Mouse (Mus musculus) midbrain, embryonic 12.5 days (tissue): ENCODE results near the gene Bphl. TPM values are rescaled to one million over a fixed set of nuclear protein-coding genes. Genes with fewer than 3 reads are reported as not detected.

Source experiments
- ATAC-seq: fragments of 200-750 bp; cut with Nextera tagmentation; 2 replicates; pipeline ENCODE4 v1.8.0; 2017; ENCODE audit warnings: low read depth, moderate TSS enrichment, moderate library complexity; ENCODE audit not compliant: low FRiP score
- H3K27ac ChIP-seq: fragments of 300-500 bp; sonication (generic); replicated peaks from 2 replicates; pipeline ENCODE4 v1.5.1; 2016; ENCODE audit warnings: mild to moderate bottlenecking
- H3K27me3 ChIP-seq: fragments of 300-500 bp; sonication (generic); 2 replicates; pipeline ENCODE4 v1.6.1; 2016; ENCODE audit warnings: mild to moderate bottlenecking
- H3K36me3 ChIP-seq: fragments of 300-500 bp; sonication (generic); 2 replicates; pipeline ENCODE4 v1.6.1; 2016
- H3K4me1 ChIP-seq: fragments of 300-500 bp; sonication (generic); 2 replicates; pipeline ENCODE4 v1.6.1; 2016
- H3K4me2 ChIP-seq: fragments of 300-500 bp; sonication (generic); replicated peaks from 2 replicates; pipeline ENCODE4 v1.6.1; 2016; ENCODE audit warnings: mild to moderate bottlenecking, moderate library complexity
- H3K4me3 ChIP-seq: fragments of 300-500 bp; sonication (generic); 2 replicates; pipeline ENCODE4 v1.5.1; 2016; ENCODE audit warnings: mild to moderate bottlenecking
- H3K9ac ChIP-seq: fragments of 300-500 bp; sonication (generic); replicated peaks from 2 replicates; pipeline ENCODE4 v1.6.1; 2016; ENCODE audit warnings: mild to moderate bottlenecking, moderate library complexity
- H3K9me3 ChIP-seq: fragments of 300-500 bp; sonication (generic); 2 replicates; pipeline ENCODE4 v1.6.1; 2016; ENCODE audit warnings: mild to moderate bottlenecking
- WGBS: fragments of 180-500 bp; shearing (Covaris S2); methylation state at CpG from one replicate; pipeline ENCODE4 v1.1.7; 2016; 5-methylcytosine and 5-hydroxymethylcytosine counted together
- polyA plus RNA-seq: library from polyadenylated mRNA; unstranded; fragments of >200 nt; fragmentation: Nextera tagmentation; extraction: Ambion mirVana; gene quantifications from 2 replicates; pipeline ENCODE4 v1.2.1, GENCODE M21; 2016

Gene Bphl
- polyA plus RNA-seq, 1 experiment from 2014 or later: 31.9 TPM

DNA sequence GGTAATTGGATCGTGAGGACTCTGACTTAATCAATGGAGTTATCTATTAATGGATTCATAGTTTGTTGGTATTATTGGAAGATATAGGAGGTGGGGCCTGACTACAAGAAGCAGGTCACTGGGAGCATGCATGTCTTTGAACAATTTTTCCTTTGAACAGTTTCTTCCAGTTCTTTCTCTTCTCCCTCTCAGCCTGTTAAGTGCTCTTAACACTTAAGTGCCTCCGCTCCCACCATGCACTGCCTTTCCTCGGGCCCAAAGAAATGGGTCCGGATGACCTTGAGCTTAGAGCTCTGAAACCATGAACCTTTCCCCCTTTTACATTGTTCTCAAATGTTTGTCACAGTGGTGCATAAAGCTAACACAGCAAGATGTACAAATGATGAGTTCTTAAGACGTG, 671 bp upstream of the Bphl start:
- 0 out of 2 replicates have a peak overlapping the region, but pooled peaks have one; percentile 82 for H3K9ac ChIP-seq
- peaks cover 19% of the 10 kb centered on the region for H3K4me1 ChIP-seq
- ATAC-seq: no peak
- 0 out of 2 replicates have a peak, but pooled peaks cover 3% of the 10 kb centered on the region for H3K9me3 ChIP-seq
- no peak overlapping the region for H3K4me2 ChIP-seq
- no peaks in the 10 kb centered on the region for H3K27me3 ChIP-seq
- H3K4me3 ChIP-seq: no peak overlapping the region
- WGBS: 81% methylated on average over 5 of the region's 5 CpGs
- H3K36me3 ChIP-seq: 0 out of 2 replicates have a peak, but pooled peaks cover 7% of the 10 kb centered on the region
- peak overlapping the region; percentile 83; the same call in 1 of the 2 replicates for H3K27ac ChIP-seq

DNA sequence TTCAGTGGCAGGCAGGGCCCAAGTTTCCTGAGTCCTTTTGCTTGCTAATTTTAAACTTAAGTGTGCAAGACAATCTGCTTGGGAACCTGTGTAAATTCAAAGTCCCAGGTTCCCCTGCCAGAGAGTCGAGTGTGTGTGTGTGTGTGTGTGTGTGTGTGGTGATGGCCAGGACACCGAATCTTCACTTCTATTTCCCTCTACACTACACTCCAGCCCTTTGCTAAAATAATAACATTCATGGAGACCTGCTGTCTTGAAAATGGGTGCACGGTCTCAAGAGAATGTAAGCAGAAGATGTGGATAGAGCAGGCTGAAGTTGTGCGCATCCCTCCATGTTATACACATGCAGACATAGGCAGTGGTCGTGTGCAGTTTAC, 647 bp downstream of the Bphl start:
- WGBS: 39% methylated on average over 5 of the region's 5 CpGs
- Histone ChIP-seq H3K4me1 (peaks cover 19% of the 10 kb centered on the region), H3K9ac (peak overlapping the region; percentile 82), H3K4me3 (peak overlapping the region; percentile 78), H3K9me3 (0 out of 2 replicates have a peak, but pooled peaks cover 3% of the 10 kb centered on the region), H3K27me3 (no peaks in the 10 kb centered on the region), H3K27ac (peak overlapping the region; percentile 83), H3K4me2 (peak overlapping the region; percentile 84), H3K36me3 (0 out of 2 replicates have a peak, but pooled peaks cover 2% of the 10 kb centered on the region)
- ATAC-seq: 0 out of 2 replicates have a peak, but pooled peaks have one; percentile 13

DNA sequence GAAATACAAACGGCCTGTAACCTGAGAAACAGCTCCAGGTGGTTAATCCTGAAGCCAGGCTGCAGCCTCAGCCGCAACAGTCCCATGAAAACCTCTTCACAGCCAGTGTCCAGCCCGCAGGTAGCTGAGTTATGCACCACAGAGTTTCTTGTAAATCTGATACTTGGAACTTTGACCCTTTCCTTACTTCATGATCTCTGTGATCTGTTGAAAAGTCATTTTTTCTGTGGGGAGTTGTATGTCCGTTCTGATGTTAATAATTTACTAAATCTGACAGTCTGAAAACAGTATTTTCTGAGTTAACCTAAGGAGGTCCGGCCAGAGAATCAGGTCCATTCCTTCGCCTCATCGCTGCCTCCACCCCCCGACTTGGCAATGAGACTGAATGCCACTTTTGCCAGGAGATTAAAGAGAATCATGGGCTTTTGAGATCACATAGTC, 1.5 kb downstream of the Bphl start:
- Histone ChIP-seq H3K27me3 (no peaks in the 10 kb centered on the region), H3K4me1 (peaks cover 19% of the 10 kb centered on the region), H3K9ac (no peak overlapping the region), H3K27ac (no peak overlapping the region), H3K4me2 (peak overlapping the region; percentile 84), H3K4me3 (no peak overlapping the region), H3K9me3 (0 out of 2 replicates have a peak, but pooled peaks cover 3% of the 10 kb centered on the region), H3K36me3 (no peaks in the 10 kb centered on the region)
- 33% methylated on average over 8 of the region's 8 CpGs for WGBS
- no peak for ATAC-seq

DNA sequence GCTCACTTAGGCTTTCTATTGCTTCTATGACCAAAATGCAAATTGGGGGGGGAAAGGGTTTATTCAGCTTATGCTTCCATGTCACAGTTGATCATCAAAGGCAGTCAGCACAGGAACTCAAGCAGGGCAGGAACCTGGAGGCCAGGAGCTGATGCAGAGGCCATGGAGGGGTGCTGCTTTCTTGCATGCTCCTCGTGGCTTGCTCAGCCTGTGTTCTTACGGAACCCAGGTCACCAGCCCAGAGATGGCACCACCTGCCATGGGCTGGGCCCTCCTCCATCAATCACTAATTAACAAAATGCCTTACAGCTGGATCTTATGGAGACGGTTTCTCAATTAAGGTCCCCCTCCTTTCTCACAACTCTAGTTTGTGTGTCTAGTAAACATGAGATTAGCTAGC, 2.7 kb downstream of the Bphl start:
- no peak for ATAC-seq
- H3K4me1 ChIP-seq: peaks cover 19% of the 10 kb centered on the region
- no peaks in the 10 kb centered on the region for H3K36me3 ChIP-seq
- 0 out of 2 replicates have a peak, but pooled peaks cover 3% of the 10 kb centered on the region for H3K9me3 ChIP-seq
- no peaks in the 10 kb centered on the region for H3K27me3 ChIP-seq
- no peak overlapping the region for H3K9ac ChIP-seq
- 92% methylated on average over 3 of the region's 3 CpGs for WGBS
- H3K4me2 ChIP-seq: no peak overlapping the region
- no peak overlapping the region for H3K27ac ChIP-seq
- no peak overlapping the region for H3K4me3 ChIP-seq

DNA sequence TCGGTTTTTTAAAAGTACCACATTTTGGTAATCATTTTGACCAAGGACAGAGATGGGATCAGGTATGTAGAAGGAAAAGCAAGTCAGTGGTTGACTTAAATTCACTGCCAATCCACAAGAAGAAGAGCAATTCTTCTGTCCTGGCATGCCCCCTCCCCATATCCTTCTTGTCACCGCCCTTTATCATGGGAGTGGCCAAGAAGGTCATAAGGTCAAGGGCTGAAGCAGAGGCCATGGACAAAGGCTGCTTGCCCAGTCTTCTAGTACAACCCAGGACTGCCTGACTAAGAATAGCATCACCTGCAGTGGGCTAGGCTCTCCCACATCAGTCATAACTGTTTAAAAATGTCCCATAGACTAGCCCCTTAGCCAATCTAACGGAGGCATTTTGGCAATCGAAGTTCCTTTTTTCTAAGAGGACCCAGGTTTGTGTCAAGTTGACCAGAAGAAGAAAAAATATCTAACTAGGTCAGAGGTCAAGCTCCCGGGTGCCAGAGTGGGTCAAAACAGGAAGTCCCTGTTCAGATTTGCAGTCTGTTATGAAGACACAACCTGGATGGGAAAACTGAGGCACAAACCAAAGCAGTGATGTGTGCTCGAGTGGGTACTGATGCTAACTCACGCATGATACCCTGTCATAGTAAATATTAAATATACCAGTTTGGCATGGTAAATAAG, 6.5 kb downstream of the Bphl start:
- ATAC-seq: no peak
- WGBS: 78% methylated on average over 7 of the region's 7 CpGs
- H3K27ac ChIP-seq: no peak overlapping the region
- peaks cover 5% of the 10 kb centered on the region; the same call in 1 of the 2 replicates for H3K36me3 ChIP-seq
- H3K9me3 ChIP-seq: 0 out of 2 replicates have a peak, but pooled peaks cover 3% of the 10 kb centered on the region
- H3K4me1 ChIP-seq: peaks cover under 1% of the 10 kb centered on the region
- H3K4me3 ChIP-seq: no peak overlapping the region
- H3K9ac ChIP-seq: no peak overlapping the region
- H3K4me2 ChIP-seq: no peak overlapping the region
- no peaks in the 10 kb centered on the region for H3K27me3 ChIP-seq

DNA sequence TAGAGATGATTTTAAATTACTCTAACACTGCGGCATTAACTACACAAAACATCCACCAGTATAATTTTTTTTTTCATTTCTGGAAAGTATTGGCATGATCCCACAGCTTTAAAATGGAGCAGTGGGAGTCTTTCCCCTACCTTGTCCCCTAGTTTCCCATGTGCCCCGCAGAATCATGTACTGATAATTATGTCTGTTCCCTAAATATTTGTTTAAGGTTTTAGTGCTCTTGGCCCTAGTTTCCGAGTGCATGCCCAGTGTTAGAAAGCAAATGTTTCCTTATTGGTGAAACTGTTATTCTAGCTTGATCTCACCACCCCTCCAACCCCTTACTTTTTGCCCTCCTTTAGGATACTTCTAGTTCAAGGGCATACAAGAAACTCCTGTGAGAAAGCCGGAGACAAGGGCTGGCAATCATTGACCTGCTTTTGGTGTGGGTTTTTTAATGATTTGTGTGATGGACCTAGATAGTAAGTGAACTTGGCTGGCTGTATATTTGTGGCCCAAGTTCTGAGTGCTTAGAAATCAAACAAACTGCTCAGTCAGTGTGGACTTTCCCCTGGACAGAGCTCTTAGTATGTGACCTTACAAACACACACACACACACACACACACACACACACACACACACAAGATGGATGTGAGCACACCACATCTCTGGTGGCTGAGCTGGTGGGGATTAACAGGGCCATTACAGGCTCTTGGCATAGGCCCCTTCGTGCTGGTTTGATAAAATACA, 8.3 kb downstream of the Bphl start:
- Histone ChIP-seq H3K27ac (no peak overlapping the region), H3K9me3 (no peaks in the 10 kb centered on the region), H3K27me3 (no peaks in the 10 kb centered on the region), H3K4me3 (no peak overlapping the region), H3K9ac (no peak overlapping the region), H3K36me3 (peaks cover 12% of the 10 kb centered on the region), H3K4me2 (no peak overlapping the region), H3K4me1 (no peaks in the 10 kb centered on the region)
- WGBS: 63% methylated on average over 5 of the region's 5 CpGs
- peak; percentile 38; the same call in 1 of the 2 replicates for ATAC-seq

DNA sequence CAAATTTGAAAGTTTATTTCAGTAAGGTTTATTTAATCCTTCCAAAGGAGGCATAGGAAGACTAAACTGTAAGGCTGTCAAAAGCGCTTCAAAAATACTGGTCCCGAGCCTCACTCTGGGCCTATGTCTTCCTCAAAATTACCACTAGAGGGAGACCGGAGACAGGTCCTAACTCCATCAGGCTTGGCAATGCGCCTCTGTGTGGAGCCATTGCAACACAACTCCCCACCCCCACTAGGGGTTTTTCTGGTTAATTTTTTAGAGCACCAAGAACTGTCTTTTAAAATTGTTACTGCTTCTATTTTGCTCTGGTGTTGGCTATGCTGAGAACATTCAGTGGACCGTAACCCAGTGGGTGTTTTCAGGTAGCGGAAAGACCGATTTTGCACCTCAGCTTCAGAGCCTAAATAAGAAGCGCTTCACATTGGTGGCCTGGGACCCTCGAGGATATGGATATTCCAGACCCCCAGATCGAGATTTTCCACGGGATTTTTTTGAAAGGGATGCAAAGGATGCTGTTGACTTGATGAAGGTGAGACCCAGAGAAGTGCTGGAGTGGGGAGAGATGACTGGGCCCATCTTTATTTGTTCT, 9.1 kb downstream of the Bphl start:
- H3K4me3 ChIP-seq: no peak overlapping the region
- no peaks in the 10 kb centered on the region for H3K27me3 ChIP-seq
- H3K9ac ChIP-seq: no peak overlapping the region
- H3K36me3 ChIP-seq: peaks cover 14% of the 10 kb centered on the region
- H3K4me2 ChIP-seq: no peak overlapping the region
- H3K27ac ChIP-seq: no peak overlapping the region
- no peaks in the 10 kb centered on the region for H3K4me1 ChIP-seq
- ATAC-seq: peak; percentile 91
- WGBS: 43% methylated on average over 11 of the region's 11 CpGs
- H3K9me3 ChIP-seq: no peaks in the 10 kb centered on the region

DNA sequence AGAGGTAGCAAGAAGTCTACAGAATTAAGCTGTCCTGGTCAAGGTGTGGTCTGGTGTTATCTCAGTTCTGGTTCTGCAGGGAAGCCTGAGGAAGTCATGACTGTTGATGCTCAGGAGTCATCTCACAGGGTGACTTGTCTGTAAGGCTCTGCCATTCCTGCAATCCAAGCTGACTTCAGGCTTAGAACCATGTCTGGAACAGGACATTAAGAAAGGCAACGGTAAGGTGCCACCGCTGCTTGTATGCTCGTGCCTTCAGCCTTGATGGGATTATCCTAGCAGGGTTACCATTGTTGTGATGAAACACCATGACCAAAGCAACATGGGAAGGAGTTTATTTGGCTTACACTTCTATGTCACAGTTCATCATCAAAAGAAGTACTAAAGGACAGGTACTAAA, 10.1 kb downstream of the Bphl start:
- no peak for ATAC-seq
- peaks cover 18% of the 10 kb centered on the region for H3K36me3 ChIP-seq
- H3K27ac ChIP-seq: no peak overlapping the region
- H3K9me3 ChIP-seq: no peaks in the 10 kb centered on the region
- H3K4me2 ChIP-seq: no peak overlapping the region
- no peaks in the 10 kb centered on the region for H3K27me3 ChIP-seq
- H3K4me3 ChIP-seq: no peak overlapping the region
- WGBS: 66% methylated on average over 3 of the region's 3 CpGs
- no peaks in the 10 kb centered on the region for H3K4me1 ChIP-seq
- no peak overlapping the region for H3K9ac ChIP-seq

DNA sequence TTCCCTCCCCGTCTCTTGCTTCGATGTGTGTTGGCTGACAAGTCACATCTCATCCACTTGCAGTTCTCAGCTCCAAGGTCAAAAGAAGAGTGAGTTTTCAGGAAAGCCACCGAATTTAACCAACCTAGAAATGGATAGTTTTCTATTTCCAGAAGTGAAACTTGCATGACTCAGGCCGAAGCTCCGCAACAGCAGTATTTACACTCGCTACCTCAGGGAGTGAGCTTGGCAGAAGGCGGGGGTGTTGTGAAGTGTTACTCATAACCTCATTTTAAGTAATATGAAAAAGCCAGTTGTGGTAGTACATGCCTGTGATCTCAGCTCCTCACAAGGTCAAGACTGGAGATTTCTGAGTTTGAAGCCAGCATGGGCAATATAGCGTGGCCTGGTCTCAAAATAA, 13.1 kb downstream of the Bphl start:
- no peak for ATAC-seq
- peaks cover 25% of the 10 kb centered on the region for H3K36me3 ChIP-seq
- H3K9ac ChIP-seq: no peak overlapping the region
- H3K9me3 ChIP-seq: no peaks in the 10 kb centered on the region
- 96% methylated on average over 8 of the region's 8 CpGs for WGBS
- H3K4me2 ChIP-seq: no peak overlapping the region
- H3K27me3 ChIP-seq: no peaks in the 10 kb centered on the region
- no peak overlapping the region for H3K27ac ChIP-seq
- H3K4me1 ChIP-seq: no peaks in the 10 kb centered on the region
- H3K4me3 ChIP-seq: no peak overlapping the region

DNA sequence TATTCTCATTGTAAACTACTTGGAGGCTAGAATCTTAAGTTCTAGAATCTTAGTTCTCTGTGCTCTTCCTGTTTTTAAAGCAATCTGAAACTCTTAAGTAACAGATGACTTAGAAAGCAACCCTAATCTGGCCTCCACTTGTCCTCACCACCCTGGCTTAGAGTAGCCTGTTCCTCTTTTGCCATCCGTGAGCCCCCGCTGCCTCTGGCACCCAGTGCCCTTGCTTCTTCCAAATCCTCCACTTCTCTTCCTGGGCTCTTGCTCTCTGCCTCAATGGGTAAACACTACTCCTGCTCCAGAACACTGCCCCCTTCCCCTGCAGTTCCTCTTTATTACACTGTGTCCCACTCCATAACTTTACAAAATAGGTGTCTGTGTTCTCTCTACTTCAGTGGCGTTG, 14.3 kb downstream of the Bphl start:
- no peak for ATAC-seq
- Histone ChIP-seq H3K27ac (no peak overlapping the region), H3K4me3 (no peak overlapping the region), H3K27me3 (no peaks in the 10 kb centered on the region), H3K9me3 (no peaks in the 10 kb centered on the region), H3K4me1 (no peaks in the 10 kb centered on the region), H3K4me2 (no peak overlapping the region), H3K36me3 (peaks cover 33% of the 10 kb centered on the region), H3K9ac (no peak overlapping the region)
- WGBS: 92% methylated on average over 3 of the region's 3 CpGs

DNA sequence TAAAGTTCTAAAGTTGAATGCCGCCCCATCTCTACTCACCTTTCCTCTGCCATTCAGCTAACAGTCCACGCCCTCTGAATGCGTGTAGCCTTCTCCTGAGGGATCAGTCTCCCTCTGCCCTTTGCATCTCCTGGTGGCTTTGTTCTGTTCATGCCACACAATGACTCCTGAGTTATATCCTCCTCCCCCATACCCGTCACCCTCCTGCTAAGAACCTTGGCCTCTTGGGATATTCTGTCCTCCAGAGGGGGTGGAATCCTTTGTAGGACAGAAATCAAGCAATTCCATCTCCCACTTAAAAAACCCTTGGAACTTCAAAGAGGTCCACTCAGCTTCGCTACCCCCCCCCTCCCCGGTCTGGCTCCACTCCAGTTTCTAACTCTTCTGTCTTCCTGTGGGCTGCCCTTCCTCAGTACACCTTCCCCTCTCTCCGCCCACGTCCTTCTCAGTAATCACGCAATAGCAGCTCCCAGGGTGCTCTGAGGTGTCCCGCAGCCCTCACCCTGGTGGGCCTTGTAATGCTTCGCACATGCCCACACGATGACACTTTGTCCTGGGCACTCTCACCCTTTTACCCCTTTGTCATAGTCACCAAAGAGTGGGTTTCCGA, 16.4 kb downstream of the Bphl start:
- no peak overlapping the region for H3K27ac ChIP-seq
- H3K9me3 ChIP-seq: no peaks in the 10 kb centered on the region
- H3K9ac ChIP-seq: no peak overlapping the region
- no peak for ATAC-seq
- no peaks in the 10 kb centered on the region for H3K27me3 ChIP-seq
- no peak overlapping the region for H3K4me2 ChIP-seq
- H3K36me3 ChIP-seq: peaks cover 28% of the 10 kb centered on the region
- no peaks in the 10 kb centered on the region for H3K4me1 ChIP-seq
- no peak overlapping the region for H3K4me3 ChIP-seq
- 82% methylated on average over 13 of the region's 13 CpGs for WGBS

DNA sequence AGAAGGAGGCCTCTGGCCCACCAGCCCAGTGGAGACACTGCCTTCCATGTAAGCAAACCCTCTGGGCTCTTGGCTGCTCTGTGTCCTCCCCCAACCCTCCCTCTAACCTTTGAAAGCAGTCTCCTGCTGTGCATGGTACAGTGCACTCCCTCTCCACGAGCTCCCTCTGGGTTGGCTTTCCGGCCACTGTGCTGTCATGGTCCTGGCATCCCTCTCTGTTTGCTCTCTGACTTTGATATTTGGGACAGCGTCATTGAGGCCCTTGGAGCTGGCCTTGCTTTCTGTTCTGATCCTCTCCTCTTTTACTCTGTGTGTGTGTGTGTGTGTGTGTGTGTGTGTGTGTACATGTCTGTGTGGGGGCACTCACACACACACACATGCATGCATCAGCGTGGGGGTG, 17.0 kb downstream of the Bphl start:
- Histone ChIP-seq H3K36me3 (peaks cover 28% of the 10 kb centered on the region), H3K27me3 (no peaks in the 10 kb centered on the region), H3K9ac (no peak overlapping the region), H3K4me2 (no peak overlapping the region), H3K9me3 (no peaks in the 10 kb centered on the region), H3K4me1 (no peaks in the 10 kb centered on the region), H3K4me3 (no peak overlapping the region), H3K27ac (no peak overlapping the region)
- 66% methylated on average over 4 of the region's 4 CpGs for WGBS
- ATAC-seq: no peak
